Mouse (Mus musculus) ES-E14 (cell line): ENCODE measurements at regions not wholly inside any gene's neighbourhood (a gene's known extent, or its start where the extent isn't known, plus 50 kb on each side); places are given as distances from the start of the nearest gene placed in this dataset.

Source experiments
- CHD2 ChIP-seq: IDR thresholded peaks from 2 replicates; pipeline ENCODE4 v1.6.1; 2014; ENCODE audit warnings: mild to moderate bottlenecking, low read depth, low read length, inconsistent platforms
- HCFC1 ChIP-seq: IDR thresholded peaks from 2 replicates; pipeline ENCODE4 v1.6.1; 2012; ENCODE audit warnings: low read length, inconsistent platforms, borderline replicate concordance; ENCODE audit not compliant: insufficient read depth
- MAFK ChIP-seq: IDR thresholded peaks from 2 replicates; pipeline ENCODE4 v1.6.1; 2014; ENCODE audit warnings: mild to moderate bottlenecking, low read depth, low read length, inconsistent platforms; ENCODE audit not compliant: insufficient read depth
- ZC3H11A ChIP-seq: IDR thresholded peaks from 2 replicates; pipeline ENCODE4 v1.6.1; 2012; ENCODE audit warnings: low read depth, mild to moderate bottlenecking, inconsistent platforms, low read length, borderline replicate concordance
- ZNF384 ChIP-seq: IDR thresholded peaks from 2 replicates; pipeline ENCODE4 v1.6.1; 2012; ENCODE audit warnings: low read depth, low read length, inconsistent platforms

GRCm38 (mm10) chr8:87297761-87298160, 174.6 kb downstream of the Cbln1 start:
- no peak for TF ChIP-seq CHD2
- TF ChIP-seq ZNF384: no peak
- no peak for TF ChIP-seq ZC3H11A
- TF ChIP-seq MAFK: no peak
- TF ChIP-seq HCFC1: no peak
